Mouse (Mus musculus) testis, postnatal 10 days (tissue): ENCODE data around the gene E2f4.

Source experiments
- DNase-seq: peaks from one replicate; pipeline ENCODE4 v3.0.0; 2021; ENCODE audit warnings: low spot score

Gene E2f4

DNA sequence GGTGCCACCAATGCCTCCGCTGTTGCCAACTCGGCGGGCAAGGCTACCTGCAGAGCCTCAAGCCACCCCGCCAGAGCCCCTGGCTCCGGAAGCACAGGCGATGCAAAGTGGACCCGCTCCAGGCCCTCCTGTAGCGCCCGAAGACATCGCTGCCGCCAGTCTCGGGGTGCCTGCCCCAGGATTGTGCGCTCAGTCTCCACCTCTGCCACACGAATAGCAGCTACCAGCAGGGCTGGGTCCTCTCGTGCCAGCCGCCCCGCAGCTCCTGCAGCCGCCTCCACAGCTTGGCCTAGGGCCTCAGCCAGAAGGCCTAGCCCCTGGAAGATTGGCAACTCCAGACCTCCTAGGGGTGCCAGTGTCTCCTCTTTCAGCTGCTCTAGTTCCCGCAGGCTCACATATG lies 4.1 kb upstream of the E2f4 start:
- peak; percentile 47 for DNase-seq

- no peak for DNase-seq
Observed at GRCm38 (mm10) chr8:105294776-105295175, 2.7 kb upstream of the E2f4 start.

DNA sequence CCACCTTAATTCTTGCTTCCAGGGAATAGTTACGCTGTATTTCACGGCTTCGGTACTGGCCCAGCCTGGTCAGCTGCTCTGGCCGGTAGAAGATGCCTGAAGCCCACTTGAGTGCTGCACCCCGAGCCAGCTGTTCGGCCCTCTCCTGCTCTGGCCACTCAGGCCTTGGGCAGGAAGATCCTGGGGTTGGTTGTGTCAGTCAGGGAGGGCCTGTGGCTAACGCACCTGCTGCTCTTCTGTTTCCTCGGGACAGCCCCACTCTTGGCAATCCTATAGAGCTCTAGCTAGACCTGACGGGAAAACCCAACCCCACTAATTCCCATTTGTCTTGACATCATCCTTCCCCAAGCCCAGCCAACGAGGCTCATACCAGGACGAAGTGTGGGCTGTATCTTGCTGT lies 2.2 kb upstream of the E2f4 start:
- no peak for DNase-seq

GRCm38 (mm10) chr8:105295895-105296573 lies 1.4 kb upstream of the E2f4 start, which contains the start of gene Exoc3l:
Exoc3l (minus strand) TSS chr8:105296101.
- peak; percentile 76 for DNase-seq

DNA sequence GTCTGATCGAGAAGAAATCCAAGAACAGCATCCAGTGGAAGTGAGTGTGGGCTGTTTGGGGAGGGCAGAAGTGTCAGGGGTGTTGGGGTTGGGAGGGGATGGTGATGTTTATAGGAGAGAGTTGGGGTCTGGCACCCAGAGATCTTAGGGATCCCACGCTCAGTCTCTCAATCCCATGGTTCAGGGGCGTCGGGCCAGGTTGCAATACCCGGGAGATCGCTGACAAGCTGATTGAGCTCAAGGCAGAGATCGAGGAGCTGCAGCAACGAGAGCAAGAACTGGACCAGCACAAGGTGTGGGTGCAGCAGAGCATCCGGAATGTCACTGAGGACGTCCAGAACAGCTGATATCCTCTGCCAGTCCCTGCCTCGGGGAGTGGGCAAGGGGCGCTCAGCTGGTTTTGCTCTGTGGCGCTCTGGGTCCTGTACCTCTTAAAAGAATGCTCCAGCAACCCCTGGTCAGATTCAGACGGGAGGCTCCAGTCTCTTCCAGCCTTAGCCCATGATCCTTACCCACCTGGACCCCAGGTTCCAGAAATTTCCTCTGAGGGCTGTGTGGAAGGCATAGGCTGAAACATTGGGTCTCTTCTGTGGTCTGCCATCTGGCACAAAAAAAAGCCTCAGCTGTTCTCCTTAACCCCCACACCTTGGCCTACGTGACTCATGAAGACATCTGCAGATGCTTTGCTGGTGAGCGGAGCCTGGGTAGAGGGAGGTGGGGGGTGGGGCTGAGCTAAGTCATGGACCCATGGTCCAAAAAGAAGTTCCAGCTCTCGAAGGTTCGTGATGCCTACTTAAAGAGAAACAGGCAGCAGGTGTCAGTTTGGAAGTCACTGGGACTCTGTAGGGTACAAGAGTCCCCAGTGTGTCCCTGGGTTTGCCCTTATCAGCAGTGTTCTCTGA lies 1.1 kb downstream of the E2f4 start:
- no peak for DNase-seq

DNA sequence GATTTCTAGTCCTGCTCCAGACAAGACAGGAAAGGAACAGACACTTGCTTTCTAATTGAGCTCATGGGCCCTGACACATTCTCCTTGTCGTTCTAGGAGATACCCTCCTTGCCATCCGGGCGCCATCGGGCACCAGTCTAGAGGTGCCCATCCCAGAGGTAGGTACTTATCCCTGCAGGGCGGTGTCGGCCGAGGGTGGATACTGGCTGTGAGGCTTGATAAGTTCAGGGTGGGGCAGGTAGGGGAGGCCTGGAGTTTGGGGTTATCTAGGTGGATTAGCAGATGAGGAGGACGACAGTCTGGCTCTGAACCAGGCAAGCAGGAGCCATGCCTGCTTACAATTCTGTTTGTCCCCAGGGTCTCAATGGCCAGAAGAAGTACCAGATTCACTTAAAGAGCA lies 2.5 kb downstream of the E2f4 start:
- DNase-seq = no peak

DNA sequence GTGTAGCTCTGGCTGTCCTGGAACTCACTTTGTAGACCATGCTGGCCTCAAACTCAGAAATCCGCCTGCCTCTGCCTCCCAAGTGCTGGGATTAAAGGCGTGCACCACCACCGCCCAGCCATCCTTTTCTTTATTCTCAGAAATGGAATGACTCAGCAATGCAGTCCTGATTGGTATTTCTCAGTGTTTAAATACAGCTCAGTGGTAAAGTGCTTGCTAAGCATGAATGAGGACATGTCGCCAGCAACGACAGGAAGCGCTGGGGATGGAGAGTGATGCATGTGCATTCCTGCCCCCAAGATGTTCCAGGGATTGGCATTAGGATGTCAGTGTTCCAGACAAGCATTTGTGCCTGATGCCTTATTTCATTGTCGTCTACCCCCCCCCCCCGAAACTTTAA lies 5.9 kb downstream of the E2f4 start:
- DNase-seq = no peak

DNA sequence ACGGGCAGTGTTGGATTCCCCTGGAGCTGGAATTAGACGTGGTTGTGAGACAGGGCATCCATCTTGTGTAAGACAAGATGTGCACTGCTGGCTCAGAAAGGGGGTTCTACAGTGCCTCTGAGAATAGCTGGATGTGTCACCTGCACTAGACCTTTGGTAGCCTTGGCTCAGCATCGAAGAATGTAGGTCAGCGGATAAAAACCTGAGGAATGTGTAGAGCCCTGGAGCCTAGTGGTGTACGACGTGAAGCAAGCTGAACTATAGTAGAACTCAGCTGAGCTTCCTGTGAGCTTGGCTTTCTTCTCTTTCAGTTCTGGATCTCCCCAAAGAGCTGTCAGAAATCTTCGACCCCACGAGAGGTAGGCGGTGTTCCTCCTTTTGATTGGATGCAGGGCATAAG lies 6.4 kb downstream of the E2f4 start:
- DNase-seq = no peak

DNA sequence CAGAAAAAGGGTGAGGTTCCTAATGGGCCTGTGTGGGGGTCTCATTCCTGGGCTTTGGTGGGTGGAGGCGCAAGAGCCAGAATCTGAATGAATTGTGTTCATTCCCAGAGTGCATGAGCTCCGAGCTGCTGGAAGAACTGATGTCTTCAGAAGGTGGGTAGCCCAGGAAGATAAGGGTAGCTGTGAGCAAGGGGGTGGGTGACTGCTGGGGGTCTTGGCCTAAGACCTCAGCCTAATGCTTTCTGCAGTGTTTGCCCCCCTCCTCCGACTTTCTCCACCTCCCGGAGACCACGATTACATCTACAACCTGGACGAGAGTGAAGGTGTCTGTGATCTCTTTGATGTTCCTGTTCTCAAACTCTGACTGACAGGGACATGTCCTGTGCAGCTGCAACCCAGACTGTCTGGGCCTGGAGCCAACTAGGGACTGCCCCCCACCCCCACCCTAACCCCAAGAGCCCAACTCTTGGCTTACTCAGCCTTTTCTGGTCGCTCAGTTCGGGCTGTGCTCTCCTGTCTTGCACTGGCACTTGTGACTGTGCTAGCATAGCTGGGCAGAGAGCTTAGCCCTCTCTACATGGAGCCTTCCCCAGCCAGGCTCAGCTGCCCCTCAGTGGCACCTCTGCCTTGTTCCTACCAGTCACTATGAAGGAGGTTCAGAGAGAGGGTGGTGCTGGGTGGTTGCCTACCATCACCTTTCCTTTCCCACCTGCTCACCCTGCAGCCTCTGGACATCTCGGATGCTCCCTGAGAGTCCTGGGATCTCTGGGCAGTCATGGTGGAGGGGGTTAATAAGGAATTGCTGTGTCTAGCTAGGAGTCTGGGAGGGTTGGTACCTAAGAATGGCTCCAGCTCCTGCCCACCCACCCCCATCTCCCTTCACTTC lies 7.1 kb downstream of the E2f4 start:
- no peak for DNase-seq

- DNase-seq = peak; percentile 78
Observed at GRCm38 (mm10) chr8:105305211-105306145, 8.0 kb downstream of the E2f4 start, which contains the start of gene Elmo3. Elmo3 (plus strand) TSS chr8:105305601.

DNA sequence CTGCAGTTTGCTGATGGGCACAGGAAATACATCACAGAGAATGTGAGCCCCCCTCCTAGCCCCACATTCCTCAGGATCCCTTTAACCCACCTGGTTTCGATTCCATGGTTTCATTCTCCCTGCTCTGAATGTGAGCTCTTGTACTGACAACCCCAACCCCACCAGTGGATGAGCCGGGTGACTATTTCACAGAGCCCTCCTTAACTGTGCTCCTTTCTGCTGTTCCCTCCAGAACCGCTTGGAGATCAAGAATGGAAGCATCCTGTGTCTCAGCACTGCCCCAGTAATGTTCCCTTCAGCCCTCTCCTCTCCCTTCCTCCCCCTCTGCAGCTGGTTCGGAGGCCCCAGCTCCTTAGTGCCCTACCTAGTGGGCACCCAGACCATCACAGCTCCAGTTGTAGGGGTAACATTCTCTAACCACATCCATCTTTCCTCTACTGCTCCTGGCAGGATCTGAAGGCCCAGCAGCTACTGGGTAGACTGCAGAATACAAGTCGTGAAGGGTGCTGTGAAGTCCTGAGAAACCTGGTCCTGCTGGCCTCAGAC lies 8.8 kb downstream of the E2f4 start:
- no peak for DNase-seq

DNA sequence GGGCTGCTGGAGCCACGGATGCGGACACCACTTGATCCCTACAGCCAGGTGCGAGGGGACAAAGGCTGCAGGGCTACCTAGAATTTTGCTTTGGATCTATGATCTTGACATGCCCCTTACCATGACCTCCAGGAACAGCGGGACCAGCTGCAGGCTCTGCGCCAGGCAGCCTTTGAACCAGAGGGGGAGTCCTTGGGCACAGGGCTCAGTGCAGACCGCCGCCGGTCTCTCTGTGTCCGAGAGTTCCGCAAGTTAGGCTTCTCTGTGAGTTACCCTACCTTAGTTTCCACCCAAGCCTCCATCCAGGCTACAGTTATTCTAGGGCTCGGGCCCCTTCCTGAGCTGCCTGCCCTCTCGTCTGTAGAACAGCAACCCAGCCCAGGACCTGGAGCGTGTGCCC lies 10.2 kb downstream of the E2f4 start:
- no peak for DNase-seq

GRCm38 (mm10) chr8:105308428-105308827 lies 11.0 kb downstream of the E2f4 start:
- DNase-seq = no peak

DNA sequence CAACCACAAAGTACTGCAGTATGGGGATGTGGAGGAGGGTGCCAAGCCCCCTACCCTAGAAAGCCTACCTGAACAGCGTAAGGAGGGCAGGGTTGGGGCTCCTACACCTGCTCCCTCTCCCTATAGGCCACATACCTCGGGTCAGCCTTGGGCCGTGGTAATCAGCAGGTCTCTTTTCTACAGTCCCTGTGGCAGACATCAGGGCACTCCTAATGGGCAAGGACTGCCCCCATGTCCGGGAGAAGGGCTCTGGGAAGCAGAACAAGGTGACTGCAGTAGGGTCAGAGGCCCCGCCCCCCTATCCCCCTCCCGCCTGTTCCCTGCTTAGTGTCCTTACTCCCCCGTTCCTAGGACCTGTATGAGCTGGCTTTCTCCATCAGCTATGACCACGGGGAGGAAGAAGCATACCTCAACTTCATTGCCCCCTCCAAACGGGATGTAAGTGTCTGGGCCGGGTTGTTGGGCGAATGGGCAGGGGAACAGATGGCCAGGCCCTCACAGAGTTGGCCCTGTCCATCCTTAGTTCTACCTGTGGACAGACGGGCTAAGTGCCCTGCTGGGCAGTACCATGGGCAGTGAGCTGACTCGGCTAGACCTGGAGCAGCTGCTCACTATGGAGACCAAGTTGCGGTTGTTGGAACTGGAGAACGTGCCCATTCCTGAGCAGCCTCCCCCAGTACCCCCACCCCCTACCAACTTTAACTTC lies 11.8 kb downstream of the E2f4 start:
- no peak for DNase-seq

DNA sequence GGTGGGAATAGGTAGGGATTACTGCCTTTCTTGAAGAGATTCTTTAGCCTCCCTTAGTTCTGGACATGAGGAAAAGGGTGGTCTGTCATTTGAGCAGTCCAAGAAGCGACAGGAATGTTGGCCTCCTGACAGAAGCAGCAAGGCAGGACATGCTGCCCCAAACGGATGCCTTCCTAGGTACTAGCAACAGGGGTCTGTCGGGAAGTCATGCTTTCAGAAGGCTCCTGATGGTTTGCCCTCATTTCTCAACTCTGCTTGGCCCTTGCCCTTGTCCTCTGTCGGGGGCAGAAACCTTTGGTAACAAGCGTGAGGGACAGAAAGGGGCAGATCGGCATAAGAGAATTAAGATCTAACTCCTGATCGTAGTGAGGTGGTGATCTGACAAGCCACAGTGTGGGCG lies 12.7 kb downstream of the E2f4 start:
- DNase-seq = no peak

DNA sequence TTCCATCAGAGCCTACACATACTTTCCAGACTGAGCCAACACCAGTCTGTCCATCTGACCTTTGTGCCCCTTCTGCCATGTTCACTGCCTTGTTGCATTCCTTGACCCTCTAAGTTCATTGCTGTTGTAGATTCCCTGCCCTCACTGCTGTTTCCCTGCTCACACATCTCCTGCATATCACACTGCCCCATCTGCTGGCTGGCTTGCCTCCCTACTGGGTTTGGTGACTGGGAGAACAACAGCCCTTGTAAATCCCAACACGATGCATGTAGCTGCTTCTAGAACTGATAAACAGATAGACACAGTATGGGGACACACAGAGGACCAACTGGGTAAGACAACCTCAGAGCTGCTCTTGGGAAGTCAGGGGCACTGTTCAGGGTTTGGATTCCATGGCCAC lies 14.3 kb downstream of the E2f4 start:
- DNase-seq = no peak

DNA sequence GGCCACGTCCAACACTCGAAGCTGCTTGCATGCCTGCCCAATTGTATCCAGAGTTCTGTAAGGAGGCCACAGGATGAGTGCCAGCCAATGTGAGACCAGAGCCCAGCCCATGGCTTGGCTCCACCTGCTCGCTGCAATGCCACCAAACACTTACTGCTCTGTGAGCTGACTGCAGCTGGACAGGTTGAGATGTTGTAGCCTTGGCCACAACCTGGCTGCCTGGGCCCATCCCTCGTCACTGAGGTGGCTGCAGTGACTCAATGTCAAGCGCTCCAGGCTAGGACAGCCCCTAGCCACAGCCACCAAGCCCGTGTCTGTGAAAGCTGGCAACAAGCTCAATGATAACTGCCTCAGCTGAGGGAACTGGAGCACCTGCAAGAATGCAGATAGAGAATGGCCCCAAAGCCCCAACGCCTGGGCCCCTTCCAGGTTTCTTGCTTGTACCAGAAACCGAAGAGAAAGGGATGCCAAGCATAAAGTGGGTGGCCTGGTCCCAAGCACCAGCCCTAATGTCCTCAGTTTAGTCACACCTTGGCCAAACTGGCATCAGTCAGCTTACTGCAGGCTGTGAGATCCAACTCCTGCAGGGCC lies 15.5 kb downstream of the E2f4 start:
- DNase-seq = no peak

DNA sequence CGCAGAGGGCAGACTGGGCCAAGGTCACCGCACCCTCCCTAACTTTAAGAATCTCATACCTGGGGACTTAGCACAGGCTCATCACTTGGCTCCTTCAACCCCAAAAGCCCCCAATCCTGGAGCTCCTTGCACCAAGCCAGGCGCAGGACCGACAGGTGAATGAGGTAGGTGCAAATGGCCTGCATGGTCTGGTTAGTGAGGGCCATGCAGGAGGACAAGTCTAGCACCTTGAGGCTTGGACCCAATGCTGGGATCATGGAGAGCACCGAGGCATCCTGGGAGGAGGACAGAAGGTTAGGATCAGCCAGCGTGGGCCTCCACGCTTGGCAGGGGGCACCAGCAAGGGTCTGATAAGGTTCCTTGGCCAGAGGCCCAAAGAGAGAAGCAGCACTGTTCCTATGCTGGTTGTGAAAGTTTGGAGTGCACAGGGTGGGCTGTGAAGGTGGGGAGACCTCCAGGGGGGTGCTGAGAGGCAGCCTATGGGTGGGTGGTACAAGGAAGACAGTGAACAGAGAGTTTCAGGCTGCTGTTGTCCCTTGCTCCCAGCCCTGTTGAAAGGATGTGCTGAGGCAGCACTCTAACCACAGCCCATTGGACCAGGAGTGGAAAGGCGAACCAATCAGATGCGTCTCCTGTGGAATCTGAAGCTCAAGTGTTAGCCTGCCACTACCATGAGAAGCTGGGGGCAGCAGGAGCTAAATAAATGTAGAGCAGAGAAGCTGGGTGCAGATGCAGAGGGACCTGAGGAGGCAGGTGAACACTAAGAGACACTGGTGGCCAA lies 16.3 kb downstream of the E2f4 start:
- no peak for DNase-seq
